Mouse (Mus musculus) layer of hippocampus, adult 9-10 months (tissue): ENCODE results near the gene Gbf1.
A peak's percentile ranks its signal among the peaks of the same experiment; 100 is the strongest.
"Not testable (repeated sequence)": the region's sequence is repeated elsewhere in the genome, so short reads cannot be mapped to it uniquely, and the experiment has no call there.

Experiments
- DNase-seq: peaks from one replicate; pipeline ENCODE4 v3.0.0; 2022; ENCODE audit warnings: low spot score

Gbf1 gene

GRCm38 (mm10) chr19:46147511-46148371, 4.6 kb upstream of the Gbf1 start, which contains the start of gene Pitx3:
Gene Pitx3 (minus strand): TSS chr19:46148326.
- no peak for DNase-seq

GRCm38 (mm10) chr19:46148372-46148760, 3.9 kb upstream of the Gbf1 start:
- no peak for DNase-seq

GRCm38 (mm10) chr19:46149091-46149490, 3.2 kb upstream of the Gbf1 start:
- no peak for DNase-seq

GRCm38 (mm10) chr19:46165950-46166349, 13.6 kb downstream of the Gbf1 start:
- no peak for DNase-seq

- not testable (repeated sequence) for DNase-seq
Observed at GRCm38 (mm10) chr19:46167169-46167568, 14.9 kb downstream of the Gbf1 start.

GRCm38 (mm10) chr19:46169396-46169795, 17.1 kb downstream of the Gbf1 start:
- no peak for DNase-seq

GRCm38 (mm10) chr19:46169913-46170312, 17.6 kb downstream of the Gbf1 start:
- DNase-seq, result no peak

- no peak for DNase-seq
Observed at GRCm38 (mm10) chr19:46172541-46172940, 20.2 kb downstream of the Gbf1 start.

GRCm38 (mm10) chr19:46175173-46175572, 22.9 kb downstream of the Gbf1 start:
- no peak for DNase-seq

- DNase-seq, result peak; percentile 20
Observed at GRCm38 (mm10) chr19:46177046-46177445, 24.7 kb downstream of the Gbf1 start.

- no peak for DNase-seq
Observed at GRCm38 (mm10) chr19:46180274-46180673, 28.0 kb downstream of the Gbf1 start.

- no peak for DNase-seq
Observed at GRCm38 (mm10) chr19:46182241-46182640, 29.9 kb downstream of the Gbf1 start.

- DNase-seq, result no peak
Observed at GRCm38 (mm10) chr19:46186611-46187010, 34.3 kb downstream of the Gbf1 start.

- DNase-seq, result no peak
Observed at GRCm38 (mm10) chr19:46187203-46187602, 34.9 kb downstream of the Gbf1 start.

- no peak for DNase-seq
Observed at GRCm38 (mm10) chr19:46198293-46198692, 46.0 kb downstream of the Gbf1 start.

GRCm38 (mm10) chr19:46198891-46199290, 46.6 kb downstream of the Gbf1 start:
- DNase-seq, result no peak

GRCm38 (mm10) chr19:46204166-46204565, 51.9 kb downstream of the Gbf1 start:
- no peak for DNase-seq

GRCm38 (mm10) chr19:46205680-46206079, 53.4 kb downstream of the Gbf1 start:
- no peak for DNase-seq

- no peak for DNase-seq
Observed at GRCm38 (mm10) chr19:46210951-46211350, 58.6 kb downstream of the Gbf1 start.

- no peak for DNase-seq
Observed at GRCm38 (mm10) chr19:46214541-46214940, 62.2 kb downstream of the Gbf1 start.

GRCm38 (mm10) chr19:46215401-46215800, 63.1 kb downstream of the Gbf1 start:
- no peak for DNase-seq

- DNase-seq, result no peak
Observed at GRCm38 (mm10) chr19:46216716-46217115, 64.4 kb downstream of the Gbf1 start.

- DNase-seq, result not testable (repeated sequence)
Observed at GRCm38 (mm10) chr19:46217347-46217746, 65.0 kb downstream of the Gbf1 start.

GRCm38 (mm10) chr19:46220116-46220515, 67.8 kb downstream of the Gbf1 start:
- no peak for DNase-seq
